Mouse (Mus musculus) gastrocnemius, postnatal 4 days (tissue): ENCODE results near the gene Pkmyt1. TPM values are rescaled to one million over a fixed set of nuclear protein-coding genes. Genes with fewer than 3 reads are reported as not detected.
A peak's percentile ranks its signal among the peaks of the same experiment; 100 is the strongest.
"Not testable (repeated sequence)": the region's sequence is repeated elsewhere in the genome, so short reads cannot be mapped to it uniquely, and the experiment has no call there.

Experiments used
- DNase-seq, 2 experiments: peaks; one replicate each; pipeline ENCODE4 v3.0.0; 2021 to 2022; ENCODE audit warnings: low spot score in 2 of 2, mixed read lengths in 2 of 2
- total RNA-seq, 2 experiments: library from RNA; stranded (reverse); gene quantifications; 2 replicates each; pipeline ENCODE4 v1.2.3; 2021

Pkmyt1 gene
- total RNA-seq, 2 experiments from 2014 or later = 11.1 to 12.4 TPM

- DNase-seq = no peak
Measured at GRCm38 (mm10) chr17:23746311-23746710, 20.2 kb downstream of the Pkmyt1 start.

- DNase-seq = no peak
Measured at GRCm38 (mm10) chr17:23746767-23747166, 20.6 kb downstream of the Pkmyt1 start.

- DNase-seq = no peak
Measured at GRCm38 (mm10) chr17:23747471-23747870, 21.3 kb downstream of the Pkmyt1 start.

- no peak for DNase-seq
Measured at GRCm38 (mm10) chr17:23748026-23748425, 21.9 kb downstream of the Pkmyt1 start.

DNA sequence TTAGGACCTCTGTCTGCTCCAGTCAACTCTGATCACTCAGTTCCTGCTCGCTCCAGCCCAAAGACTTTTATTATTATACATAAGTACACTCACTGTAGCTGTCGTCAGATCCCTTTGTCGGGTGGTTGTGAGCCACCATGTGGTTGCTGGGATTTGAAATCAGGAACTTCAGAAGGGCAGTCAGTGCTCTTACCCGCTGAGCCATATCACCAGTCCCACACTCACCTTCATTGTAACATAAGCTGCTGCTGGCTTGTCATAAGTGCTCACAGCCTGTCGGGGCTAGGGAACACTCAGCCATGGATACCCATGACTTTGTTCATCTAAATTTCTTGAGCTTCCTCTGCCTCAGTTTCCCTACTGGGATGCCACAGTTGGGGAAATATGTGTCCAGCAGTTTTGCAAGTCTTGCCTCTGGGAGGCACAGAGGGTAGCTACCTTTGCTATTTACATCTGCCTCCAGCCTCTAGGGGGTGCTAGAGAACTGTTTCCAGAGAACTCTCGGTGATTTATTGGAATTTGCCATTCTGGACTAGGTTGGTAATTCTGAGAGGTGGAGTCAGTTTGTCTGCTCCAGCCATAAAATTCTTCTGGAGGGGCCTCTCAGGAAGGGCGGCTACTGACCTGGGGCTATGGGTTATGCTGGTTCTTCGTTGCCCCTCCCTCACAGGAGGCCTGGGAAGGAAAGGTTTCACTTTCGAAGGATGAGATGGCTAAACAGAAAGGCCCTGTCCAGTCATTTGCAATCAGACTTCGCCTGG is 22.7 kb downstream of the Pkmyt1 start:
- peak; percentile 41 to 64 for DNase-seq

- no peak for DNase-seq
Measured at GRCm38 (mm10) chr17:23749400-23750191, 23.5 kb downstream of the Pkmyt1 start.

DNA sequence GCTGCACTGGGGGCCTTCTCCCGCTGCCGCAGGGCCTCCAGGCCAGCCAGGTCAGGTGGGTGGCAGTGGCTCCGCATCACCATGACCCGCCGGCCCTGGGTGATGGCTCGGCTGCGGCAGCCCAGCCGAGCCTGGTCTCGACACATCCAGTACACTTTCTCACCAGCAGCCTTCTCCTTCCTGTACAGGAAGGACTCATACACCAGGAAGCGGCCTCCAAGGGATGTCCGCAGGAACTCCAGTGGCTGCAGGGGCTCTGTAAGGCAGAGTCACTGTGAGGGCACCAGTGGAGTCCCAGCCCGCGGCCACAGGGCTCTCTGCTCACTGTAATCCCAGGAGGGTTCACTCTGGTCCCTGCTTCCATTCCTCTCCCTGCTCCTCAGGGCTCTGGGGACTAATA is 29.6 kb downstream of the Pkmyt1 start:
- no peak for DNase-seq

- no peak for DNase-seq
Measured at GRCm38 (mm10) chr17:23757581-23757980, 31.4 kb downstream of the Pkmyt1 start.

GRCm38 (mm10) chr17:23758801-23759200 is 32.7 kb downstream of the Pkmyt1 start:
- DNase-seq = no peak

GRCm38 (mm10) chr17:23760231-23760630 is 34.1 kb downstream of the Pkmyt1 start:
- DNase-seq = no peak

GRCm38 (mm10) chr17:23761155-23761554 is 35.0 kb downstream of the Pkmyt1 start:
- DNase-seq = no peak

DNA sequence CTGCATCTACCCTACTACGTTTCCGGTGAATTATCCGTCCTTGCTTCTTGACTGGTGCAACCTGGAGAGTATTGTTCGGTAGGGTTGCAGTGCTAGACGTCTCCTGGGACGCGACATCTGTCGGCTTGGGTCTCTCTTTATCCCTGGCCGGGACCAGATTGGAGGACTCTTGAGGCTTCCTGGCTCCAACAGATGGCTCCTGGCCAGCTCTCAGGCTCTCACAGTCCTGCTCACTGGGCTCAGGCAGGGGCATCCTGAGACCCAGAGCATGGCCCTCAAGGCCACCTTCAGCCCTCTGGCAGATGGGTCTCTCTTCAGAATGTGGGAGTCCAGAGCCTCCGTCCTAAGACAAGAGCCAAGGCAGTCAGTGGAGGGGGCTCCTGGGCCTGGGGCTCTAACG is 36.8 kb downstream of the Pkmyt1 start:
- DNase-seq = no peak

- DNase-seq = no peak
Measured at GRCm38 (mm10) chr17:23770493-23770892, 44.4 kb downstream of the Pkmyt1 start.

GRCm38 (mm10) chr17:23770896-23771283 is 44.8 kb downstream of the Pkmyt1 start:
- no peak for DNase-seq

DNA sequence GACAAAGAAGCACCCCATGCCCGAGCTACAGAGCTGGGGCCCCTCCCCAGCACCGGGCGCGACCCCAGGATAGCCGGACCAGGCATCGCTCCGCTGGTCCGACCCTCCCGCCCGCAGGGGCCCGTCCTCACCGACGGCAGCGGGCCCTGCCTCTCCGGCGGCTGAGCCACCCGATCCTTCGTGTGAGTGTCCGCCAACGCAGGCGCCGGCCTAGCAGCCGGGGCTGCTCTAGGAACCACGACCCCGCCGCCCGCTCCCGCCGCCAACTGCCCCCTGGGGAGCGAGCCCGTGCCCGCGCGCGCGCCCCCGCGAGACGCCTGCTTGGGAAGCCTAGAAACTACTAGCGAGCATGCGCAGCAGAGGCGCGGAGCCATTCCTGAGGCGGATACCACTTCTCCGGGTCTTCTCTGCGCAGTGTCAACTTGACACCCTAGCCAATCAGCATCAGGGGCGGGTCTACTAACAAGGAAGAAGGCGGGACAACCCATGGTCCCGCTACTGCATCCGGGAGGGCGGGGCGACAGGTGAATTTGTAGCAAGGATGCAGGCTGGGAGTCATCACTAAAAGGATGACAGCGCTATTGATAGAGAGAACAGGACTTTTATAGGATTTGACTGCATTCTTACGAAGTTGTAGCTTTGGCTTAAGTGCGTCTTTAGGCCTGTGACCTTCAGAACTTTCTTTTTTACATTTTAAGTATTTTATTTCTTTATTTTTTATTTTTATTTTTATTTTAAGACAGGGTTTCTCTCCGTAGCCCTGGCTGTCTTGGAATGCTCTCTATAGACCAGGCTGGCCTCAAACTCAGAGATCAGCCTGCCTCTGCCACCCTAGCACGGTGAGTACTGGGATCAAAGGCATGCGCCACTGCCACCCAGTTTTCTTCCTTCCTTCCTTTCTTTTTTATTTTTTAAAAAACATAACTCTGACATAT is 45.4 kb downstream of the Pkmyt1 start, which contains the start of gene Flywch1:
Flywch1 (minus strand) TSS at position 319 of the 935 bp plus-strand sequence.
- DNase-seq = peak; percentile 97 to 98

GRCm38 (mm10) chr17:23772219-23772556 is 46.1 kb downstream of the Pkmyt1 start:
- DNase-seq = not testable (repeated sequence)

DNA sequence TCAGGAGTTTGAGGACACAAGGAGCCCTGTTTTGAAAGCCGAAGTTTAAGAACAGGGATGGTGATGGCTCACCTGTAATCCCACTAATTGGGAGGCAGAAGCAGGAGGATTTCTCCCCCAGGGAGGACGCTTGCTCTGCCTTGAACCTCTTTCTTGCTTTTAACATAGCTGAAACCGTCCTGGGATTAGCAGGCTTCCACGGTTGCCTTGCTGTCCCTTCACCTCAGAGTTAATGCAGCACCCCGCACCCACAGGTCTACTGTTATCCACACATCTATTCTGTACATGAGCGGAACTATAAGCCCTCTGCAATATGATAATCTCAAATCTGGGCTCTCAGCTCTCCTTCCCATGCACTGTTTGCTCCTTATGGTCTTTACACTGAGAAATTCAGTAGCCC is 47.5 kb downstream of the Pkmyt1 start:
- DNase-seq = no peak

DNA sequence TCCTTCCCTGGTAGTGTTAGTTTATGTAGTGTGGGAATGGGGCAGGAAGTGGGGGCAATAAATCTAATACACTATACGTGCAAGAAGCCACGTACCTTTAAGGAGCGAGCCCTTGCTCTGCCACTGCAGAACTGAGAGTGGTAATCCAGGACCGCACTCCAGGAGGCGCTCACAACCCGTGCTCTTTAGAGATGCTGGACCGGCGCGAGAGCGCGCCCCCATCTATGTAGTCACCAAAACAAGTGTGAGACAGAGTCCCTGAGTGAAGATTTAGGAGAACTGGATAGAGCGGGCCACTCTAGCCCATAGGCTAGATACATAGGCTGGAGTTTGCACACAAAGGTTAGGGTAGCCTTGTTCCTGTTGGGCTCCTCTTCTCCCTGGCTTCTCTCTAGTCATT is 48.0 kb downstream of the Pkmyt1 start:
- DNase-seq = peak; percentile 61 to 84

GRCm38 (mm10) chr17:23776216-23776615 is 50.1 kb downstream of the Pkmyt1 start:
- DNase-seq = no peak

DNA sequence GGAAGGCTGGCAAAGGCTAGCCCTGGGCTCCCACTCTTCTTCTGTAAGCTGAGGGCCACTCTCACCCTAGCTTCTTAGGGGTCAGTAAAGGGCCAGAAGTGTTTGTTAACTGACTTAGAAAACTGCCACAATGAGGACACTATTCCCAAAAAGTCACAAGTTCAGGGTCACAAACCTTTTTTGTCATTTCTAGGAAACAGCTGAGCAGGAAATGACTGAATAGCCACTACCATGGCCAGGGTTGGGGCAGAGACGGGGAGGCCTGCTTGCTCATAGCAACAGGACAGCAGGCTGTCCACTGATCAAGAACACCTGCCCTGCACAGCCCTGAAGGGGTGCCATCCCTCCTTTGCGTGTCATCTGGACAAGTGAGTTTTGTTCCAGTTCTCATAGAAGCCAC is 51.0 kb downstream of the Pkmyt1 start:
- no peak for DNase-seq

DNA sequence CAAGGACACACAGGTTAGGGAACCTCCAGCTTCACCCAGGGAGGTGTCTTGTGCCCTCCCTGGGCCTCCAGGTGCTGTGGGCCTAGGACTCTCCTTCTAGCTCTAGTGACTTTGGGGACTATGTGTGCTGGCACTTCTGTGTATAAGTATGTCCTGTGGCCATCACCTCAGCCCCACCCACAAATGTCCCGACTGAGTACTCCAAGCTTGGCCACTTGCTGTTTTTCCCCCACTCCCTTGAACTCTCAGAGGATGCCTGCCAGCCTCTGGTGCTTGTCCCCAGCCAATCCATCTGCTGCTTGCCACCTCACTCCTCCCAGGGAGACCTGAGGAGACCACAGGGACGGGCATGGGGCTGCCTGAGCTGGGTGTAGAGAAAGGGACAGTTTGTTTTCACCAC is 52.3 kb downstream of the Pkmyt1 start:
- no peak for DNase-seq
